Mouse (Mus musculus) lung, embryonic 16.5 days (tissue): ENCODE data around the gene Cdh23. TPM values are rescaled to one million over a fixed set of nuclear protein-coding genes. Genes with fewer than 3 reads are reported as not detected.
A peak's percentile ranks its signal among the peaks of the same experiment; 100 is the strongest.

Experiments
- ATAC-seq: fragments of 200-750 bp; cut with Nextera tagmentation; 2 replicates; pipeline ENCODE4 v1.8.0; 2017; ENCODE audit warnings: low read depth, mild to moderate bottlenecking, moderate library complexity
- H3K27ac ChIP-seq: fragments of 300-500 bp; sonication (generic); 2 replicates; pipeline ENCODE4 v1.5.1; 2014; ENCODE audit warnings: mild to moderate bottlenecking, control low read depth, low read length
- H3K27me3 ChIP-seq: fragments of 300-500 bp; sonication (generic); 2 replicates; pipeline ENCODE4 v1.6.1; 2014; ENCODE audit warnings: low read depth, low read length, mixed read lengths; ENCODE audit not compliant: control insufficient read depth, insufficient read depth
- H3K36me3 ChIP-seq: fragments of 300-500 bp; sonication (generic); 2 replicates; pipeline ENCODE4 v1.6.1; 2014; ENCODE audit warnings: low read length; ENCODE audit not compliant: control insufficient read depth, insufficient read depth
- H3K4me1 ChIP-seq: fragments of 300-500 bp; sonication (generic); replicated peaks from 2 replicates; pipeline ENCODE4 v1.6.1; 2014; ENCODE audit warnings: low read length, mixed read lengths; ENCODE audit not compliant: control insufficient read depth, insufficient read depth
- H3K4me2 ChIP-seq: fragments of 300-500 bp; sonication (generic); 2 replicates; pipeline ENCODE4 v1.6.1; 2014; ENCODE audit warnings: low read depth, low read length, control low read depth
- H3K4me3 ChIP-seq: fragments of 300-500 bp; sonication (generic); 2 replicates; pipeline ENCODE4 v1.5.1; 2014; ENCODE audit warnings: mild to moderate bottlenecking, low read length, control low read depth
- H3K9ac ChIP-seq: fragments of 300-500 bp; sonication (generic); 2 replicates; pipeline ENCODE4 v1.6.1; 2014; ENCODE audit warnings: low read length, control low read depth
- H3K9me3 ChIP-seq: fragments of 300-500 bp; sonication (generic); 2 replicates; pipeline ENCODE4 v1.6.1; 2016; ENCODE audit warnings: low read length; ENCODE audit not compliant: control insufficient read depth
- WGBS: fragments of 180-500 bp; shearing (Covaris S2); extraction: QIAGEN DNeasy Blood & Tissue Kit; methylation state at CpG from one replicate; pipeline ENCODE4 v1.1.7; 2014; 5-methylcytosine and 5-hydroxymethylcytosine counted together
- polyA plus RNA-seq: library from polyadenylated mRNA; unstranded; fragments of >200 nt; fragmentation: Nextera tagmentation; extraction: Ambion mirVana; gene quantifications from 2 replicates; pipeline ENCODE4 v1.2.1, GENCODE M21; 2015

The Cdh23 gene
- polyA plus RNA-seq, 1 experiment from 2014 or later = 0.34 TPM

DNA sequence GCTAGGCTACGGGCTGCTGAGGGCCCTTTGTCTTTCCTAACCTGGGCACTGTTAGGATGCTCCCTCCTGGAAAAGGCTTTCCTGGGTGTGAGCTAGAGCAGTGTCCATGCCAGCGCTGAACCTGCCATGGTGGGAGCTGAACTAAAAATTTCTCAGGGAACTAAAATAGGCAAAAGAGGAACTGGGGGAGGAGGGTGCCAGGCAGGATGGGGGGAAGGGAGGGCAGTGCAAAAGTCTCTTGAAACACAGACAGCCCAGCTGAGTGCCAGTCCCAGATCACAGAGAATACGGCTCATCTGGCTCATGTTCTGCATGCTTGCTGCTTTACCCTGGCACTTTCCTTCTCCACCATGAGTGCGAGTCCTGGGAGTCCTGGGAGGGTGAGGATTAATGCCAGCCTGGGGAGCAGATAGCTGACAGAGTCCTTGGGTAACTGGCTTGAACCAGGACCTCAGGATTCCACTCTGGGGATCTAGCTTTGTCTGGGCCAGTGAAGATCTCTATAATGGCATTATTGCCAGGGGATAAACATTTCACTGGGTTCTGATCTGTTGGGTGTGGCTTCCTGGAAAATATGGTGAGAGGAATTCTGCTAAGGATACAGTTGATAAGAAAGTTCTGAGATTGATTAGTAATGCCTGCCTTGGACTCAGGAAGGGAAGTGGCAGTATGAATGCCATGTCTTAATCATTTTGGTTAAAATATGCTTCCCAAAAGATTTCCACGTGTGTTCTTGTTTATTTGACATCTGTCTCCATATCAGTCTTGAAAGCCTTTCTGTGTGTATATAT is 324.5 kb downstream of the Cdh23 start:
- Histone ChIP-seq H3K36me3 (no peaks in the 10 kb centered on the region), H3K27ac (no peak overlapping the region), H3K4me3 (no peak overlapping the region), H3K27me3 (no peaks in the 10 kb centered on the region), H3K9me3 (no peaks in the 10 kb centered on the region), H3K9ac (no peak overlapping the region), H3K4me1 (no peaks in the 10 kb centered on the region; the same call in 1 of the 2 replicates), H3K4me2 (no peak overlapping the region)
- WGBS = 67% methylated on average over 5 of the region's 5 CpGs
- ATAC-seq = no peak

DNA sequence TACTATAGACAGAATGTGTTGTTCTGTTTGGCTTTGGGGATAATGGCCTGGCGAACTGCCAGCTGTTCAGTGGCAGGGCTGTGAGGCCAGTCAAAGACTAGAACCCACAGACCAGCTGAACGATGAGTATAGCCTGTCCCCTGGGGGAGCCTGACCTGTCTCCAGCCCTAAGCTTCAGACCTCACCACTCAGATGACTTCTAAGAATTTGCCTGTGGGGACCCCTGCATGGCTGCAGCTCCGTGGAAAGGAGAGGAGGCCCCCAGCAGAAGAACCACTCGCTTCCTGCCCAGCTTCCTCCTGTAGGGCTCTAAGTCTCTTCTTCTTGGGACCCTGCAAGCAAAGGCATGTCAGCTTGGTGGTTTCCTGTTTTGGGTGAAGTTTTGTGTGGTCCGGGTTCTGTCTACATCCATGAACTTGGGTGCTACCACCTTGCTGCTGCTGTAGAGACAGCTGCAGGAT is 325.7 kb downstream of the Cdh23 start:
- no peaks in the 10 kb centered on the region; the same call in 1 of the 2 replicates for H3K4me1 ChIP-seq
- no peaks in the 10 kb centered on the region for H3K36me3 ChIP-seq
- WGBS = 68% methylated on average over 5 of the region's 5 CpGs
- H3K4me2 ChIP-seq = no peak overlapping the region
- H3K27ac ChIP-seq = no peak overlapping the region
- H3K9ac ChIP-seq = no peak overlapping the region
- no peak overlapping the region for H3K4me3 ChIP-seq
- H3K27me3 ChIP-seq = no peaks in the 10 kb centered on the region
- ATAC-seq = no peak
- H3K9me3 ChIP-seq = no peaks in the 10 kb centered on the region

DNA sequence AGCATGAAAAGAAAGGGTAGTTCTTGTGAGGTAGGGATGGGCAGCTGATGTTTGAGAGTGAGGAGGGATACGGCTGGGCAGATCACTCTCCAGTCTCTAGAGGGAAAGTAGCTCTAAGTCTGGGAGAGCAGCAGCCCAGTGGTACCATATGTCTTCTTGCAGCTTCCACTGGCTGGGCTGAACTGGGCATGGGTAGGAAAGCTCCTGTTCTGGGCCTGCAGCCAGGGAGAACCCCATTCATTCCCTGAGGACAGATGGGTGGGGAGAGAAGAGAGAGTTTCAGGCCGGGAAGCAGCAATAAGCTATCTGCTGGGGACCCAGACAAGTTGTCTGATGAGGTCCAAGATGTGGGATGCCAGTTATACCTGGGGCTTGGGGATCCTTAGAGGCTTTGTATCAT is 326.2 kb downstream of the Cdh23 start:
- H3K27me3 ChIP-seq = no peaks in the 10 kb centered on the region
- H3K4me3 ChIP-seq = no peak overlapping the region
- no peaks in the 10 kb centered on the region; the same call in 1 of the 2 replicates for H3K4me1 ChIP-seq
- no peak overlapping the region for H3K9ac ChIP-seq
- H3K36me3 ChIP-seq = no peaks in the 10 kb centered on the region
- ATAC-seq = no peak
- no peak overlapping the region for H3K4me2 ChIP-seq
- H3K27ac ChIP-seq = no peak overlapping the region
- 50% methylated on average over 2 of the region's 2 CpGs for WGBS
- no peaks in the 10 kb centered on the region for H3K9me3 ChIP-seq

DNA sequence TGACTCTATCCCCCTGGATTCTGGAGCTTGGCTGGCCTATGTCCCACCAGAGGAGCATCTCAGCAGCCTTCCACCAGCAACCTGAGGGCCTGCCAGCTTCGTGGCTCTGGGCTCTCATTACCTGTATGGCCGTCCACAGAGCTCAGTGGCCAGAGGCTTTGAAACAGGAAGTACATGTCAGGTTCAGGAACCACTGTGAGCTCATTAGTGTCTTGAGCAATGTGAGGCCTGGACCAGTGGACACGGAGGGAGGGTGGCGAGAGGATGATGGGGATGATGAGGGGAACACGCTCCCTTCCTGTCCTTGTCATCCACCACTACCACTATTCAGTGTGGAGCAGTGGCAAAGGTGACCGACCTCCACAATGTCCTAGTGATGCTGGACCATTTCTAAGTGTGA is 326.9 kb downstream of the Cdh23 start:
- H3K4me1 ChIP-seq = no peaks in the 10 kb centered on the region; the same call in 1 of the 2 replicates
- H3K9me3 ChIP-seq = no peaks in the 10 kb centered on the region
- no peak overlapping the region for H3K9ac ChIP-seq
- ATAC-seq = no peak
- H3K27me3 ChIP-seq = no peaks in the 10 kb centered on the region
- no peak overlapping the region for H3K27ac ChIP-seq
- H3K36me3 ChIP-seq = no peaks in the 10 kb centered on the region
- no peak overlapping the region for H3K4me3 ChIP-seq
- no peak overlapping the region for H3K4me2 ChIP-seq
- WGBS = 77% methylated on average over 6 of the region's 6 CpGs

DNA sequence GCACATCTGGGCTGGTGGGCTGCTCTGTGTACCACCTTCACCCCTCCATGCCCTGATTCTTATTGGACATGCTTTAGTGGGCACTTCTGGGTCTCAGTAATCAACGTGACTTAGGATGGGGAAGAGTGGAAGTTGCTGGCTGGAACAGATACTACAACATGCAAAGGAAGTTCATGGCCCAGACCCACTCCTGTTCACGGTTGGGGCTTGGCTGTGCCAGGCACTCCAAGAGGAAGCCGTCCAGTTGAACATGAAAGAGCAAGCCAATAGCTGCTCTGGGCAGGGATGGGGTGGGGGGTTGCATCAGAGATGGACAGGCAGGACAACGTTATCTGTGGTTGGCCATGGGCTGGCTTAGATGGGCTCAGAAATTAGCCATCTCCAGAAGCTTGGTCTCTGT is 328.4 kb downstream of the Cdh23 start:
- Histone ChIP-seq H3K36me3 (no peaks in the 10 kb centered on the region), H3K9ac (no peak overlapping the region), H3K27ac (no peak overlapping the region), H3K4me2 (no peak overlapping the region), H3K4me1 (no peaks in the 10 kb centered on the region; the same call in 1 of the 2 replicates), H3K27me3 (no peaks in the 10 kb centered on the region), H3K4me3 (no peak overlapping the region), H3K9me3 (no peaks in the 10 kb centered on the region)
- ATAC-seq = no peak
- 51% methylated on average over 4 of the region's 4 CpGs for WGBS

DNA sequence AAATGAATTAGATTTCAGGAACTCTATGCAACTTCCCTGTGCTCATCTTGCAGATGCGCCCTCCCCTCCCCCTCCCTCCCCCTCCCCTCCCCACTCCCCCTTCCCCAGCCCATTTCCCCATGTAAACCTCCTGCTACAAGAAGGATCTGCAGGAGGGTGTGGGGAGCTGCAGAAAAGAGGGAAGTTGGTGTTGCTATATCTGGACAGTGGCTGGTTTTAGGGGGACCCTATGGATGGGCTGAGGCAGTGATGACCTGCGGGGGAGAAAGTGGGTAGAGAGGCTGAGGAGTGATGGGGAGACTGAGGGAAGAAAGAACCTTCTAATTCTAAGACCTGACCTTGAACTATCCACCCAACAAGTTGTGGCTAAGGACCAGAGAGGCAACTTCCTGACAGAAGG is 329.1 kb downstream of the Cdh23 start:
- Histone ChIP-seq H3K4me3 (no peak overlapping the region), H3K9me3 (no peaks in the 10 kb centered on the region)

DNA sequence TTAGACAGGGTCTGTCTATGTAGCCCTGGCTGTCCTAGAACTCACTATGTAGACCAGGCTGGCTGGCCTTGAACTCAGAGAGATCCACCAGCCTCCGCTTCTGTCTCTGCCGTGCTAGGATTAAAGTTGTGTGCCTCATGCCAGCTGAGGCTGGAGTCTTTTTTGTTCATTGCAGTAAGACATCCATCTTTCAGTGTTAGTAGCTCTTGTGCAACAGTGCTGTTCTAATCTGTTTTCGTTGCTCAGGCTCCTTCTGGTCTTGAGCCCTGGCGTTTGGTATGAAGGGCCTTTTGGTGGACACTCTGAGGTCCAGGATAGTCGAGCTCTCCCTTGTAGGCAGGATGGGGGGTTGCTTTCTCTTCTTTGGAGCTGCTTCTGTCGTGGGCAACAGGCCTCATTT is 332.9 kb downstream of the Cdh23 start:
- H3K36me3 ChIP-seq = no peaks in the 10 kb centered on the region
- no peak overlapping the region for H3K4me2 ChIP-seq
- no peaks in the 10 kb centered on the region for H3K27me3 ChIP-seq
- no peaks in the 10 kb centered on the region for H3K9me3 ChIP-seq
- 61% methylated on average over 5 of the region's 6 CpGs for WGBS
- H3K4me3 ChIP-seq = no peak overlapping the region
- ATAC-seq = no peak
- H3K4me1 ChIP-seq = peaks cover 4% of the 10 kb centered on the region
- H3K9ac ChIP-seq = no peak overlapping the region
- no peak overlapping the region for H3K27ac ChIP-seq

More for the DNA sequence above, 329.1 kb downstream of the Cdh23 start:
- ATAC-seq = no peak
- Histone ChIP-seq H3K27ac (no peak overlapping the region), H3K4me1 (no peaks in the 10 kb centered on the region; the same call in none of the 2 replicates), H3K4me2 (no peak overlapping the region), H3K36me3 (no peaks in the 10 kb centered on the region), H3K9ac (no peak overlapping the region), H3K27me3 (no peaks in the 10 kb centered on the region)
- 71% methylated on average over 2 of the region's 2 CpGs for WGBS

DNA sequence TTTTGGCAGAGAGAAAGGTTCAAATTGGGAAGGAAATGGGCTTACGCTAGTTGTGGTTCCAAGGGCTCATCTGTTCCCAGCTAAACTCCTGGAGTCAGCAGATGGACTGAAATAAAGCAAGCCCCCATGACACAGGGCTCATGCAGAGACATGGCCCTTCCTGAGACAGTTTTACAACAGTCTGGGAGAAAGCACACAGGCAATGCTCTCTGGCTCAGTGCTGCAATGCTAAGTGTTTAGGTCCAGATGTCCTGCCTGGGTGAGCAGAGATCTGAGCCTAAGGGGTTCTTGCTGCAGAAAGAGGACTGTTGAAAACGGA is 334.0 kb downstream of the Cdh23 start:
- no peak overlapping the region for H3K4me2 ChIP-seq
- no peaks in the 10 kb centered on the region for H3K27me3 ChIP-seq
- no peak overlapping the region for H3K9ac ChIP-seq
- no peak for ATAC-seq
- H3K27ac ChIP-seq = peak overlapping the region; percentile 36
- H3K4me1 ChIP-seq = peaks cover 4% of the 10 kb centered on the region
- H3K4me3 ChIP-seq = no peak overlapping the region
- WGBS = 48% methylated on average over 2 of the region's 2 CpGs
- H3K9me3 ChIP-seq = no peaks in the 10 kb centered on the region
- no peaks in the 10 kb centered on the region for H3K36me3 ChIP-seq

DNA sequence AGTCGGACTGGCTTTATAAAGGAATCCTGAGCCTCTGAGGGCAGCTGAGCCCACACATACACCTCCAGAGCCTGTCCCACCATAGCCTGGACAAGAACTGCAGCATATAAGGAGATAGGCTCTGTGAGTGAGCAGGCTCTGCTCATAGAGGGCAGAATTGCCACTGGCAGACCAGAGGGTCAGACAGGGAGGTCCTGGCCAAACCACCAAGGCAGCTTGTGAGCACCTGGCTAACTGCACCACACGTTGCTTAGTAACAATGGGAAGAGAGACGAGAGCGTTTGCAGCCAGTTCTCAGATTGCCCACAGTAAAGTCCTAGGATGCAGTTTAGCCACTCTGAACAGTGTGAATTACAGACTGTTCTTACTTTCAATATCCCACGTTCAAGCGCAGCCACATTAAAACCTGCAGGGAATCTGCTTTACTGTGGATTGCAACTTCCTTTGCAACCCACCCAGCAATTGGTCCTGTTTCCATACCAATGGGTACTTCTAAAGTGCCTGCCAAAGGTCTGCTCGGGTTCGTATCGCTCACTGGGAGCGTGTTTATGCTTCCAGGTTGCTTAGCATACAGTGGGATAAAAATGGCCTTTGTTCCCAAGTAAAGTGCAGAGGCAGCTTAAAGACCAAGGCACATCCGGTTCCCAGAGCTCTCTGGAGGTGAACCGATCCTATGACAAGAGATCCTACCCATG is 334.5 kb downstream of the Cdh23 start:
- Histone ChIP-seq H3K9me3 (no peaks in the 10 kb centered on the region), H3K4me1 (peaks cover 4% of the 10 kb centered on the region), H3K36me3 (no peaks in the 10 kb centered on the region), H3K4me3 (no peak overlapping the region), H3K27me3 (no peaks in the 10 kb centered on the region), H3K4me2 (no peak overlapping the region), H3K9ac (no peak overlapping the region), H3K27ac (peak overlapping the region; percentile 36)
- WGBS = 49% methylated on average over 12 of the region's 12 CpGs
- ATAC-seq = no peak
